Mouse (Mus musculus): Measurements from ENCODE around the gene Vwa8.

- TF ChIP-seq CTCF (IDR thresholded peaks at IDR 0.05; ENCODE audit: low read depth), result no peak
- TF ChIP-seq EP300 (optimal IDR thresholded peaks at IDR 0.05), result no peak
Observed at GRCm38 (mm10) chr14:78850666-78851065, 1.8 kb downstream of the Vwa8 start.

Data from stomach, postnatal 0 days (tissue).